Mouse (Mus musculus) liver, embryonic 14.5 days (tissue): Measurements from ENCODE around the gene Grap2.

ENCODE experiments used
- CTCF ChIP-seq: IDR thresholded peaks from 2 replicates; pipeline ENCODE4 v1.5.1; 2016; ENCODE audit warnings: antibody characterized with exemption, low read depth, control low read depth
- EP300 ChIP-seq: IDR thresholded peaks from 2 replicates; pipeline ENCODE4 v1.6.1; 2016; ENCODE audit warnings: antibody characterized with exemption, low read depth

DNA sequence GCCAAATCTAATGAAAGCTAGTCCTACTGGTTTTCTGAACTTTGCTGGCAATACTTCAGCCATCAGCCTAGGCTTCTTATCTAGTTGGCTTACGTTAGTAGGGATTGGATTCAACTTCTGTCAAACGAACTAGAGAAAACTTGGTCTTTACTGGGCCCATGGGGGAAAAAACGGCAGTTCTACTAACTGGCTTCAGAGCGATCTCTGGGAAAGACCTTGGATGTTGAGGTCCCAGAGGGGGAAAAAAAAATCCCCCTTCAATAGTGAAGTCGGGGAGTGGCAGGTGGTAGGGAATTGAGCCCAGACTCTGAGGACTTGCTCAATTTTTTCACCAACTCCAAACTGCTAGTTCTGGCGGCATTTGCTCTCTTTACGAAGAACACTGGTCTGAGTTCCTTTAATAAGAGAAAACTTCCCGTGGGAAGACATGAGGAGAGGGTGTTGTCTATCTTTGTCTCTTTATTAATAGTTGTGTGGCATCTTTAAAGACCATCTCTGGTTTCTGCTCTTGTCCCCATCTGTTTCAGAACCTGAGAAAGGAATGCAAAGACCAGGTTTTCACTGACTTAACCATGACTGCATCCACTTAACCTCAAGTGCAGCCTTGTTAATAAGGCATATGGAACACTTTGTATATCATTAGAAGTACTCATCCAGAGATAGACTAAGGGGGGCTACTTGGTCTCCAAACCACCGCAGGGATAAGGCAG, 572 bp downstream of the Grap2 start:
- TF ChIP-seq CTCF (no peak), EP300 (no peak)
